Comparison of ENCODE assay signal across 32 mouse cellular contexts in genomic region chr2:4257604-4258003, GRCm38 (mm10).
"Had no signal": no experiment of that assay in that cellular context is flagged by ENCODE, and none has a peak within 500 bp of the region (broad histone marks: within the 10 kb centered on the region; RNA-seq: fewer than 3 reads in every experiment).

No protein-coding gene starts in this region.

- H3K4me3 ChIP-seq: heart, embryonic 13.5 days; heart, embryonic 15.5 days; hindbrain, embryonic 10.5 days; hindbrain, embryonic 12.5 days; hindbrain, embryonic 13.5 days; hindbrain, embryonic 15.5 days; intestine, embryonic 15.5 days; kidney, embryonic 15.5 days; layer of hippocampus, adult 2 months; left cerebral cortex, adult 2 months had no signal

- H3K4me2 ChIP-seq: heart, embryonic 13.5 days; heart, embryonic 15.5 days; hindbrain, embryonic 12.5 days; hindbrain, embryonic 13.5 days; hindbrain, embryonic 14.5 days; hindbrain, embryonic 15.5 days; intestine, embryonic 15.5 days; kidney, embryonic 15.5 days had no signal

- H3K27ac ChIP-seq: heart, embryonic 13.5 days; heart, embryonic 15.5 days; hindbrain, embryonic 10.5 days; hindbrain, embryonic 12.5 days; hindbrain, embryonic 13.5 days; hindbrain, embryonic 14.5 days; hindbrain, embryonic 15.5 days; hindbrain, postnatal 0 days; intestine, embryonic 15.5 days; kidney, embryonic 15.5 days; kidney, postnatal 0 days; layer of hippocampus, adult 2 months; left cerebral cortex, adult 2 months had no signal

- DNase-seq: heart, postnatal 10 days; heart, postnatal 14 days; heart, postnatal 36 days; heart, postnatal 4 days; kidney, adult 11 months; kidney, adult 18-20 months; kidney, adult 2 months; kidney, adult 8-10 months; kidney, adult 9 months; kidney, postnatal 10 days; kidney, postnatal 14 days; kidney, postnatal 25 days; kidney, postnatal 36 days; kidney, postnatal 4 days; layer of hippocampus, adult 9-11 months; layer of hippocampus, postnatal 36 days had no signal

- H3K27me3 ChIP-seq: heart, embryonic 13.5 days; heart, embryonic 15.5 days; hindbrain, embryonic 12.5 days; hindbrain, embryonic 13.5 days; hindbrain, embryonic 15.5 days; intestine, embryonic 15.5 days; kidney, embryonic 15.5 days had no signal

- H3K9ac ChIP-seq: heart, embryonic 13.5 days; heart, embryonic 15.5 days; hindbrain, embryonic 12.5 days; hindbrain, embryonic 13.5 days; hindbrain, embryonic 14.5 days; hindbrain, embryonic 15.5 days; intestine, embryonic 15.5 days; kidney, embryonic 15.5 days had no signal

- H3K36me3 ChIP-seq: heart, embryonic 13.5 days; heart, embryonic 15.5 days; hindbrain, embryonic 10.5 days; hindbrain, embryonic 12.5 days; hindbrain, embryonic 13.5 days; hindbrain, embryonic 15.5 days; intestine, embryonic 15.5 days; kidney, embryonic 15.5 days had no signal

- ATAC-seq: hindbrain, embryonic 16.5 days; hindbrain, postnatal 0 days; inflammation-experienced regulatory T-cells, adult 6 months; intestine, embryonic 15.5 days; intestine, embryonic 16.5 days had no signal

- H3K9me3 ChIP-seq: heart, embryonic 15.5 days; hindbrain, embryonic 10.5 days; hindbrain, embryonic 12.5 days; hindbrain, embryonic 13.5 days; hindbrain, embryonic 15.5 days; intestine, embryonic 15.5 days; kidney, embryonic 15.5 days had no signal
